Mouse (Mus musculus) lung, postnatal 0 days (tissue): ENCODE data around the gene Aadacl2.

Experiments
- CTCF ChIP-seq: IDR thresholded peaks from 2 replicates; pipeline ENCODE4 v1.5.1; 2016; ENCODE audit warnings: antibody characterized with exemption, mild to moderate bottlenecking
- EP300 ChIP-seq: IDR thresholded peaks from 2 replicates; pipeline ENCODE4 v1.6.1; 2016; ENCODE audit warnings: antibody characterized with exemption, mild to moderate bottlenecking, control low read depth

- TF ChIP-seq CTCF (no peak), EP300 (no peak)
These were observed 2.9 kb upstream of the Aadacl2 start for GRCm38 (mm10) chr3:60003622-60004021.
